Mouse (Mus musculus) layer of hippocampus, adult 11-12 months (tissue): Measurements from ENCODE around the gene A430089I19Rik.
"Not testable (repeated sequence)": the region's sequence is repeated elsewhere in the genome, so short reads cannot be mapped to it uniquely, and the experiment has no call there.

Source experiments
- DNase-seq: peaks from one replicate; pipeline ENCODE4 v3.0.0; 2022; ENCODE audit warnings: low spot score

The A430089I19Rik gene

GRCm38 (mm10) chr5:94306696-94307095, at the start of gene A430089I19Rik:
Gene A430089I19Rik, minus strand, starts transcription at chr5:94306796.
- not testable (repeated sequence) for DNase-seq

GRCm38 (mm10) chr5:94339449-94339848, 32.9 kb upstream of the A430089I19Rik start, which contains the start of gene AA792892:
Gene AA792892, plus strand, starts transcription at chr5:94339749.
- not testable (repeated sequence) for DNase-seq

GRCm38 (mm10) chr5:94314135-94314534, 7.5 kb upstream of the A430089I19Rik start, which contains the start of gene Gm6502:
Gene Gm6502, plus strand, starts transcription at chr5:94314435.
- not testable (repeated sequence) for DNase-seq
